Mouse (Mus musculus) kidney, adult 9 months (tissue): ENCODE results near the gene Arsg.

Experiments
- DNase-seq: peaks from one replicate; pipeline ENCODE4 v3.0.0; 2022

The Arsg gene

DNA sequence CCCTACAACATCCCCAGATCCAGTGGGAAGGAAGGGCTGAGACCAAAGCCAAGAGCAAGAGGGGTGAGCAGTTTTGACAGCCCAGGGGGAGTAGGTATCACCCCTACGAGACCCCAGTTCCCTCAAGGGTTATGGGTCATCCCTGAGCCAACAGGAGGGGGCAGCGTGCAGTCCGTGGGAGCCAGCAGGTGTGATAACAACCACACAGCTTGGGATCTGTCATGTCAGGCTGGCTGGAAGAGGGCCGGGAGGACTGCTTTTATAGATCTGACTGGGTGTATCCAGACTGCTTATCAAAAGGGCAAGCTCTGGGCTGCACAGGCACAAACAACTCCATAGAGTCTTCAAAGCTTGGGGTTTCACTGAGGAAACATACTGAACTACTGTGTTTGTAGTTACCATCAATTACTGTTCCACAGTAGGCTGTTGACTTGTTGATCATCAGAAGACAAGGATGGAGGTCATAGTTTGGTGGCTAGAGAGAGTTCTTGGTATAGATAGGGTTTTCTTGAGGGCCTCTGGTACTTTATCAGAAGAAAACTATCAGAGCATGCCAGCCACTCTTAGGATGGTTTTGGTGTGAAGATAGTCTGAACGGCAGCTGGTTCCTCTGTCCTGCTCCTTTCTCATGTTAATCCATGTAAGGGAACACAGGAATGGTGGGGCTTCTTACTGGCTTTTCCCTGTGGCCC lies 76.6 kb downstream of the Arsg start:
- DNase-seq, result no peak

DNA sequence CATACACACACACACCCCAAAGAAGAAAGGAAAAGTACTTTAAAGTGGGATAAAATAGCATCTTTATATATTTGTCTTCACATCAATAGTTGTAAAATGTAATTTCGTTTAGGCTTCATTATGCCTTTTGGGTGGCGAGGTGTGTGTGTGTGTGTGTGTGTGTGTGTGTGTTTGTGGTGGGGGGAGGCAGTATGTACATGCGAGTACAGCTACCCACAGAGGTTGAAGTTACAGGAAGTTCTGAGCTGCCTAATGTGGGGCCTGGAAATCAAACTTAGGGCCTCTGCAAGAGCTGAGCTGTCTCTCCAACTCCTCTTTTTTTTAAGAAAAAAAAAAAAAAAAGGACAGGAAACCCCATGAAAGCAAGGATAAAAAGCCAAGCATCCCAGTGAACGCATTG lies 80.7 kb downstream of the Arsg start:
- no peak for DNase-seq

DNA sequence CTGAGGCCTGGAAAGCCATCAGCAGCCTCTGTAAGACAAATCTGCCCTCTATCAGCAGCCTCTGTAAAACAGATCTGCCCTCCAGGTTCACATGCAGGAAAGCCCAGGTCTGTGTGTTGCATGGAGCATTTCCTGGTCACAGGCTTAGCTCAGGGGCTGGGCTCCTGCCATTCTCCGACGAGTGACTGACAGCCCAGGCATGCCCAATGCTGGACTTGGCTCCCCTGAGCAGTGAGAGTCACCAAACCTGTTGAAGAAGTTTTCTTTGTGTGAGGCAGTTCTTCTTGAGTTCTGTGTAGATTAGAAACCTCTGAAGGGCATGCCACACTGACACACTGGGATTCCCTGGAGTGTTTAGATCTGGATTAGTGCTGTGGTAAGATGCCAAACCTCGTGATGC lies 81.3 kb downstream of the Arsg start:
- DNase-seq, result no peak

DNA sequence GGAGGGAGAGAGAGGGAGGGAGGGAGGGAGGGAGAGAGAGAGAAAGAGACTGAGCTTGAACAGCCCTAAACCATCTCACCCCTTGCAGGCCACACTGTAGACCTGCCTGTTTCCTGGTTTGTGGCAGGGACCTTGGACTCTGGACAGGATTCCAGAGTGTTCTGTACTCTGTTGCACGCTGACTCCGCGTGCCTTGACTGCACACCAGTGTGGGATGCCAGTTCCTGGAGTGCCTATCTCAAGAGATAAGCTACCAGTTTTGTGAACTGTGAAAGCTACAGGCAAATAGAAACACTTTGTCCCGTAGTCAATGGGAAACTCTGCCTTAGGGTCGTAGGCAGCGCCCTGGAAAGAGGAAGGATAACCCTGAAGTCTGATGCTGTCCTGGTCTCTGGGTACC lies 83.0 kb downstream of the Arsg start:
- peak; percentile 88 for DNase-seq

DNA sequence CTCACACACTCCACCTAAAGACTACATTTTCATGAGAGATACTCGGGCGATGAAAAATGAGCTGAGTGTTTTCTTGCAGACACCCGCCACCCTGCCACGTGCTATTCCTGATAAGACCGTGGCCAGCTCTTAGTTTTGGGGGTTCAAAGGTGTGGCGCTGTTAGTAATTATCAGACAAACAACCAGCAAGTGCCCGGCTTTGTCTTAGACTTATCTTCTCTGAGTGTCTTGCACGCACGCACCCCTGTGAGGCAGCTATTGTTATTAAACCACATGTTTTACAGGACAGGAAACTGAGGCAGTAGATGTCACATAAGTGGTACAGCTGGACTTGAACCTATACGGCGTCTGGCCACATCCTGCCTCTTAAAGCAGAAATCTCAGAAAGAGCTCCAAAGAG lies 84.2 kb downstream of the Arsg start:
- no peak for DNase-seq

DNA sequence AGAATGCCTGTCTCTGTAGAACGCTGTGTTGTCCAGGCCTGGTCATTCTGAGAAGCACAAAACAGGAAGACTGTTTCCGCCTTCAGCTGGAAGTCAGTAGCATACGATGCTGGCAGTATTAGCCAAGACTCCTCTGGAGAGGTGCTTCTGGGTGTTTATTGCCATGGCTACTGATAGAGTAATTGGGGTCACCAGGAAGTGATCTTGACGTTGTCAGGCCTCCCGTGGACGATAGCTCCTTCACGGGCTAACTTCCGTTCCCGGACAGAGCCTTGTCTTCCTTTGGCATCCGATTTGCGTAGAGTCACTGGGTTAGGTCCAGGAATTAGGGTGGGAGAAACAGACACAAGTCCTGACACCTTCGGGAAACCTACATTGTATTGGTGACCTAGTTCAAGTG lies 86.1 kb downstream of the Arsg start:
- DNase-seq, result peak; percentile 42

DNA sequence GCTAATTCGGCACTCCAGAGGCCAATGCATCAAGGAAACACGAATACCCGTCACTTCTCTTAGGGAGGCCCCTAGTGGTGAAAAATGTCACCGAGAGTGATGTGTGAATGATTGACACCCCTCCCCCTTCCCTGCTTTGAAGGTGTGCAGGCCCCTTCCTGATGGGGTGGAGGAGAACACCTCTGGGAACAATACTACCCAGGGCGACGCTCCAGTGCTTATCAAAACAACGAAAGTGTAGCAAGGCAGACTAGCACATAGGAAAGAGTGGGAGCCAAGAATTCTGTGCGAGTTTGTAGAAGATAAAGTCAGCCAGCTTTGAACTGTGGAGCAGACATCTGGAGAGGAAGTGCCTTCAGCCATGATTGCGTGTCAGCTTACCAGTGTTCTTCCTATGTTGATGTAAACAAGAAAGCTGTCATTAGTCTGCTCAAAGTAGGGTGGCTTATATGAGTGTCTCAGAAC lies 87.7 kb downstream of the Arsg start:
- DNase-seq, result peak; percentile 75

DNA sequence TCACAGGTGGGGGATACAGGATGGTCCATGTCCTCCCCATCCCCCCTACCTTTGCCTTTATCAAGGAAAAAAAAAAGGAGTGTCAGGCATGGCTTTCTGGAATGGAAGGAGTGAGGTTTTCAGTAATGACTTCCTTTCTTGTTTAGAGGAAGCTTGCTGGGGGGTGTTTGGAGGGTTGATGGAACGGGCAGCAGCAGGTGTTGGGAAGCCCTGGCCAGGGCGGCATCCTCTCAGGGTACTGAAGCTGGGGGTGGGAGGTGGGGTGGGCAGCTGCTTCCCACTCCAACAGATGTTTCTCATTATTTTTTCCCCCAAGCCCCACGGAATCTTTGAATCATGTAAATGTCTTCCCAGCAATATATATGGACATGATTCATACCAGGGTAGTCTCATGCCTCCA lies 88.3 kb downstream of the Arsg start:
- no peak for DNase-seq

DNA sequence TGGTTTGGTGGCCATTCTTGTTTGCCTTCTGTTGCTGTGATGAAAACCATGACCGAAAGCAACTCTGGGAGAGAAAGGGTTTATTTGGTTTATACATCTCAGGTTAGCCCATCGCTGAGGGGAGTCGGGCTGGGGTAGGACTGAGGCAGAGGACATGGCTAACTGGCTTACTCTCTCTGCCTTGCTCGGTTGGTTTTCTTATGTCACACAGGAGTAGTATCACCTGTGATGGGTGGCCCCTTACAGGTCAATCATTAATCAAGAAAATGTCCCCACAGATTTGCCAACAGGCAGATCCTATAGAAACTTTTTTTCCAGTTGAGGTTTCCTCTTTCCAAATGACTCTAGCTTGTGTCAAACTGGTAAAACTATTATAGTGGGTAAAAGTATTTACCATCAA lies 90.5 kb downstream of the Arsg start:
- no peak for DNase-seq

DNA sequence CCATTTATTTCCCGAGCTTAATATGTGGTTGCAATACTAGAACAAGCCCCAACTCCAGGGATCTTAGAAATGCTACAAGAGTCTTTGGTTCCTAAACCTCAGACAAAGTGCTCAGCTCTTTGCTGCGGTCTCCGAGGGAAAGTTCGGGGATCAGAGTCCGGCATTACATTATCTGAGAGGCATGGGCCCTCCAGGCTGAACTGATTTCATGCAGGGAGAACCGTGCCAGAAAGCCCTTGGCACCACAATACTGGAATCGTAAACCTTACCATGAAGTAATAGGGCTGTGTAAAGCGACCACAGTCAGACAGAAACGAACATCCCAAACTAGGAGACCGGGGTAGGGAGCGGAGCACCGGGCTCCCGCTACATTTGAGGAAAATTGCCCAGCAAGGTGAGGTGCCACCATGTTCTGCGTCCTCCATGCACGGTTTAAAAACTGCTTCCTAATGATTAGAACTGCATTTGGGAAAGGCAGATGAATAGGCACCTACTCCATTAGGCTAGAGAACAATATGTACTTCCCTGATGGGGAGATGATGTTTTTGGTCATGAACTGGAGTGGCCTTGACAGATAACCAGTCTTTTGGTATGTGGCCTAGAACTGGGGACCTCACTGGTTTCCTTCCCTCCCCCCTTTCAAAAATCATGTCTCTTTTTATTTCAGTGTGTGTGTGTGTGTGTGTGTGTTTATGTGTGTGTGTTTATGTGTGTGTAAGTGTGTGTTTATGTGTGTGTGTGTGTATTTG lies 91.5 kb downstream of the Arsg start:
- no peak for DNase-seq

DNA sequence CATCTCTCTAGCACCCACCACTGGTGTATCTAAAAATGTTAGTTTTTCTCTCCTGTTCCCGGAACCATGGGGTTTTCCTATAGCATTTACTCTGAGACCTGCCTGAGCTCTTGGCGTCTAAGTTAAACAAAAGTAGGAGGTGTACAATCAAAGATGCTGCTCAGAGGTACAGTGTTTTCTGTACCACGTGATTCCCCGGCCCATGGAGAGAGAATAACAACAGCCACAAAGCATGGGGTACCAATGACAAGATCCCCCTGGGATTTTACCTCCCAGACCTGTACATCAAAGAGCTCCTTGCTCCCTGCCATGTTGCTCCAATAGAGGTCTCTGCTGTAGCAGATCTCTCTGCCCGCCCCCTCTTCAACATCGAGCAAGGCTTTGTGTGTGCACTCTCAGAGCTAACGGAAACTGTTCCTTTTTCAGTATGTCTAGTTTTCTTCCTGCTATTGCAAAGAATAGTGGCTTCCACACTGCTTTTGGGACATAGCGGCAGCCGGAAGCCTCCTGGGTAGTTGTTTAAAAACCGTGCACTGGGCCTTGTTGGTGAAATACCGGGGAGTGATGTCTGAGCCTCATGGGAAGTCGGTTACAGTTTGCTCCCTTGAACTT lies 95.9 kb downstream of the Arsg start:
- DNase-seq, result no peak

DNA sequence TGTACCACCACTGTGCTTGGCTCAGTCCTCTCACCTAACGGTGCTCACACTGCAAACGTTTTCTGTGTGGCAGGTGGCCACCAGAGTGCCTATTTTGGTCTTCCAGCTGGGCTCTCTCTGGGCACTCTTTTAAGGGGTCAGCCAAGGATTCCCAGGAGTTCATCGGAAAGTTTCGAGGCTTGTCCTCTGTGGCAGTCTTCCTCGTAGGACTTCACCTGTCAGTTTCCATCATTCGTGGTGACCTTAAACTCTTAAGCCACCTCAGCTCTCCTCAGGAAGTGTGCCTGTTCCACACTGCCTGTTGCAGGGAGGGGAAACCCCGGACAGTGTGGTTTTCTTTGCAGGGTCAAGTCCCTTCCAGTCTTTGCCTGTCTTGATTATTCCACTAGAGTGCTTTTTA lies 96.6 kb downstream of the Arsg start:
- DNase-seq, result no peak

DNA sequence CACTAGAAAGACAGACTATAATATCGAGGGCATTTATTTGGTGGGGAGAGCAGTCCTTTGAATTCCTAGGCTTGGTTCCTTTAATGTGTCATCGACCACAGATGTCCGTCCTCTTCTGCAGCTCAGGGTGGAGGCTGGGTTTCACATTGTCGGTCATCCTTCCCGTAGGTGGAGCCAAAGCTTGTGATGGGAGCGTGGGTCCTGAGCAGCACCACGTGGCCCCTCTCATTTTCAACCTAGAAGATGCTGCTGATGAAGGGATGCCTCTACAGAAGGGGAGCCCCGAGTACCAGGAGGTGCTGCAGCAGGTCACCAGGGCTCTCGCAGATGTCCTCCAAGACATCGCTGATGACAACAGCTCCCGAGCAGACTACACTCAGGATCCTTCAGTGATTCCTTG lies 98.9 kb downstream of the Arsg start:
- no peak for DNase-seq

DNA sequence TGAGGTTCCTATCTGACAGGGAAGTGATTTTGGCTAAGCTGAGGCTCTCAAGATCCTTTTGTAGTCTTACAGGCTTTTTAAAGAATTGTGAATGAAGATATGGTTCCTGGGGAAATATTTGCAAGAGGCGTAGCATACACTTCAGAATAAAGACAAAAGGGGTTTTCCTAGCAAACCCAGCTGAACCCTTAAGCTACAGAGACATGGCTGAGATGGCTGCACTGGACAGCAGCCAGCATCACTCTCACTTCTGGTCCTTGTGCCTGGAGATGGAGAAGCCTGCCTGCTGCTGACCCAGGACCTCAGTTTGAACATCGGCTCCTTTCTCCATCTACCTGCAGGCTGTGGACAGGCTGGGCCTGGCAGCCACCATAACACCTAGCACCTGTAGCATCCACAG lies 101.4 kb downstream of the Arsg start:
- DNase-seq, result no peak

DNA sequence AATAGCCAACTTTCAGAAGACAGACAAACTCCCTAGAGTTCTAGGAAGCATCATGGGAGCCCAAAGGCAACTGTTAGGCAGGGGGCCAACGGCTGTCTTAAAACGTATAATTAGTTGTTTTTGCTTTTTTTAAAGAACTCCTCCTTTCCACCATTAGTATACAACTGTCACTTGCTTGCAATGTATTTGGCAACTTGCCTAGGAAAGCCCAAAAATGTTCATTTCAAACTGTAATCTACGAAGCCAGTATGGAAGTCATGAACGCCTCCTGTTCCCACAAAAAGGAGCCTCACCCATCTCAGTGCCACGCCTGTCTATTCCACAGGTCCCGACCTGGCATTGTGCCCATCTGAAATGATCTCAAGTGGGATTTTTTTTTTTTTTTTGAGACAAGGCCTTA lies 102.7 kb downstream of the Arsg start:
- no peak for DNase-seq

DNA sequence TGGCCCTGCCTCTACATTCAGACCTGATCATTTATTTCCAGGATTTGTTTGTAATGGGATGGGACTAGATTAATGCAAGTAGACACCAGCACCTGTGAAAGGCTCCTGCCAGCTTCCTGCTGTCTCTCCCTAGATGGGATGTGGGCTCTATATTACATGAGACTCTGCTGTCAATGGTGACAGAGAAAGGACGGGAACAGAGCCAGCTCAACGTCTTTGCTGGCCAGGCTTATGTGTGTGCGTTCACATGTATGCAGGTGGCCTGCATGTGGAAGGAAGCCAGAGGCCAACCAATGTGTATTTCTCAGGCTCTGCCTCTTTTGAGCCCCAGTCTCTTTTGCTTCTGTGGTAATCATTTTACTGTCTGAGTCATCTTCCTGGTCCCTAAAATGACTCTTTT lies 105.4 kb downstream of the Arsg start:
- DNase-seq, result no peak

DNA sequence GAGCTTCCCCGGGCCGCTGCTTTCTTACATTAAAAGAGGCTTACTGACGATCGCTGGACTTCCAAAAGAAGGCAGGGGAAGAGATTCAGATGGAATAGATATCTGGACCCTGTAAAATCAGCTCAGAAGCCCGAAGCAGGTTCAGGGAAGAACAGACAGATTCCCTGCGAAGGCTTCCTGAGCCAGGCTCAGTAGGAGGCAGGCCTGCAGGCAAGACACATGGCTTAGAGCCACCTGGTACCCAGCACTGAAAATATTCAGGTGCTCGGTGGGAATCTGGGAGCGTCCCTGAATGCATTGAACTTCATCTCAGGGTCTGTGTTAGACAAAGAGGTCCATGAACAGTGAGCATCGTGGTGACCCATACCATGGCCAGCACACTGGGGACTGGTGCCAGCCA lies 106.8 kb downstream of the Arsg start:
- DNase-seq, result no peak

DNA sequence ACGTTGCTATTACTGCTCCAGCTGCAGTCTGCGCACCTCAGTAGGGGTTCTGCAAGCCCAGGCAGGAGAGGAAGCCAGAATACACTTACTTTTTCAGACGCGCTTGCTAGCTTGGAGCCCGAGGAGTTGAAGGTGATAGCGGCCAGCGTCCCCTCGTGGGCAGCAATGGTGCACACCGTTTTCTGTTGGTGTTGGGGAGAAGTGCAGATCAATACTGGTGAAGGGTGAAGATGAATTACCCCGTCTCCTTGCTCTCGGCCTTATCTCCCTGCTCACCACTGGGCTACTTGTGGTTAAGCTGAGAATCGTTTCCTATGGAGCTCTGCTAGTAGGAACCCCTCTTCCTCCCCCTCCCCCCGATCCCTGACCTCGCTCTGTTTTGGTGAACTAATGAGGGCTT lies 110.8 kb downstream of the Arsg start:
- no peak for DNase-seq

DNA sequence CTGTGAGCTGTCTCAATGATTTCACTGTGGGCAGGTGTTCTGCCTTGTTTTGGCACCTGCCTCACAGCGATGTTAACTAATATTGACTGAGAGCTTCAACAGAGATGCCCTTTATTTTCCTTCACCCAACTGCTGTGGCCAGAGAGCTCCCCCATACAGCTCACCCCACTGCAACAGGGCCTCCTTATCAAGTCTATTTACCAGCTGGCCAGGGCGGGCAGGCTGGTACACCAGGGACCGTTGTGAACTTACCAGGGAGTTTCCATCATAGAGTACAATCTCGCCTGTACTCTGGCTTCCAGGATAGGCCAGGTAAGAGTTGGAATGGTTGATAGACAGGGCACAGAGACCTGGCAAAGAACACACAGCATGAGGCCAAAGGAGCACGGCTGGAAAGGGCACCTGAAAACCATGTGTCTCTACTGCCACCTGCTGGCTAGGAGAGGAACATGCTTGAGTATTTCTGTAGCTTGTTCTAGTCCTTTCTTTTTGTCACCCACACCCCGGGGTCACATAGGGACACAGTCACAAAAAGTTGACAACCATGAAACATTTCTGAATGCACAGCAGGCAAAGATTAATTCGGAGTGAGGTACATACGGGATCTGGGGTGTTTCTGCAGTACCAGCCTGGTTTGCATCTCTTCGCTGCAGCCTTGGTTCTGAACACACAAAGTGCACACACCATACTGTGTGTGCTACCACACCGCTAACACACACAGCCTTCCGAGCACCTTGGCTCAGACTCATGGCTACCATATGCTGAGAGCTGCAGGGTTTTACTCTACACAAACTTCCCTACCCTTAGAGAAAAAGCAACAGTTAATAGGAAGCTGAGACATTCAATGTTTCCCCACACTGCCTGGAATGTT lies 111.9 kb downstream of the Arsg start:
- peak; percentile 74 for DNase-seq

DNA sequence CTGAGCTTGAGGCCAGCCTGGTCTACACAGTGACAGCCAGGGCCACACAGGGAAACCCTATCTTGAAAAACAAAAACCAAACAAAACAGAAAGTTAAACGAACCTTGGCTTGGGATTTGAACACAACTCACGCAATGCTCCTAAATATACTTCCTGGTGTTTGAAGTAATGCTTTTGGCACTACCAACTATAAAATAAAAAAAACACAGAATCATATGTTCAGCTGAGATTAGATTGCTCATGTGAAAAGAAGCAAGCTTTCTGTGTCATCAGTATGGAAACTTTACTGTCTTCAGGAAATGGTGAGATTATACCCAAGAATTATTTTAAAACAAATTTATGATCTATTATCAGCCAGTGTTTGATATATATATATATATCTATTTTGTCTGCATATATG lies 113.2 kb downstream of the Arsg start:
- no peak for DNase-seq

DNA sequence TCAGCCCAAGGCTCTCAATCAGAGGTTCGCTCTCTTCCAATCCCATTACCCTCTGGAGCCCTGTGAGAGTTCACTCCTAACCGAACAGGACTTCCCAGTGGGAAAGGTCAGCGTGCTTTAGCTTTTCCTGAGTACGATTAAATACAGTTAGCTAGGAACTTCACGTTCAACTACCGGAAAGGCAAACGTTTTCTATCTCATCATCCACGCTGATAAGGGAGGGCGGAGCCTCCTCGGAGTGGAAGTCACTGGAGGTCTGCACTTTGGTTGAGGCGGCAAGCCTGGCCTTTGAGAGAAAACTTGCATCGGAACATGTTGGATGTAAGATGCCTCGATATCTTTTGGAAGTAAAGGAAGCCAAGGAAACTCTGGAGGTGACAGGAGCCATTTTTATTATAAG lies 113.8 kb downstream of the Arsg start:
- no peak for DNase-seq

DNA sequence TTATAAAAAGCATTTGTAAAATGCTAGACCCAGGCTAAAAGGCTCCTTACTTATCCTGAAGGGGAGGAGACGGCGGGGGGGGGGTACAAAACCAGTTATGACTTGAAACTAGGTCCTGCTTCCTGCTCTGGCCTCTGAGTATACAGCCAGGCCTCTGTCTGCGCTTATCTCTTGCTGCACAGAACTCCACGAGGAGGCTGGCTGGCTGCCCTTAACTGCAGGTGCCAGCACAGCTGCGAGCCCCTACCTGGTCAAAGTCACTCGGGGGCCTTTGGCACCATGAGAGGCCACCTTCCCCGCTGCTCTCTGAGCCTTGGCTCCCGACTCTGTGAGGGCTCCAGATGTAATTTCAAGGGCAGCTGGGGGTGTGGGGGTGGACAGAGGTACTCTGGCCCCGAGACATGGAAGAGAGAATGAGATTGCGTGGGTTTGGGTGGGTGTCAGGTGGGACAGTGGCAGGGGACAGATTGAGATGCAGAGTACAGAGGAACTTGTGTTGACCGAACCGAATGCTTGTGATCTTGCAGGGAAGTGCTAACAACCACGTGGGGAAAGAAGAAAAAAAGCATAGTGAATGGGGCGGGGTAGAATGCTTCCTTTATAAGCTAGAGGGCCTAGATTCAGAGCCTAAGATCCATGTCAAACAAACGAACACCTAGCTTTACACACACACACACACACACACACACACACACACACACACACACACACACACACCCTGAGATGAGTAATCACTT lies 114.6 kb downstream of the Arsg start:
- no peak for DNase-seq

DNA sequence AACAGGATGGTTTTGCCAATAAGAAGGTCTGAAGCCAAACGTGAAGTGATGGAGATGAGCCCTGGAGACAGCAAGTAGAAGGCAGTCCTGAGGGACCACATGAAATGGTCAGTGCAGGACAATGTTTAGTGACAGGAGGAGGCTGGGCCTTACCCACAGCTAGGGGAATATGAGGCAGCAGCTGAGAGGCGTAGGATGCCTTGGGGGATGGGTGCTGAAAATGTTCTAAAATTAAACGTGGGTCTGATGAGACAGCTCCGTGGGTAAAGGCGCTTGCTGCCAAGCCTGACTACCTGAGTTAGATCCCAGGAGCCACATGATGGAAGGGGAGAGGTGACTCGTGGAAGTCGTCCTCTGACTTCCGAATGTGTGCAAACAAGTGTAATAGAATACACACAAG lies 116.8 kb downstream of the Arsg start:
- DNase-seq, result no peak
